Mouse (Mus musculus): ENCODE results near the gene Atp5g2.

- TF ChIP-seq POLR2A (IDR thresholded peaks at IDR 0.05; ENCODE audit: control insufficient read depth in 1 of 2, insufficient read depth in 1 of 2, low read depth in 1 of 2, low read length in 2 of 2, poor library complexity in 1 of 2) = no peak
- no peak for TF ChIP-seq CHD2 (IDR thresholded peaks at IDR 0.05; ENCODE audit: low read length)
- no peak for TF ChIP-seq MEF2A (IDR thresholded peaks at IDR 0.05; ENCODE audit: extremely low read depth, insufficient replicate concordance, low read depth, low read length, poor library complexity, severe bottlenecking)
- no peak for TF ChIP-seq EP300 (IDR thresholded peaks at IDR 0.05; ENCODE audit: low read depth in 1 of 2, low read length in 2 of 2)
- no peak for TF ChIP-seq E2F4 (IDR thresholded peaks at IDR 0.05; ENCODE audit: borderline replicate concordance, low read depth, low read length)
- TF ChIP-seq ELF1 (IDR thresholded peaks at IDR 0.05; ENCODE audit: low read depth, low read length) = no peak
- TF ChIP-seq CTCF (IDR thresholded peaks at IDR 0.05 in 2 of 3, conservative IDR thresholded peaks at IDR 0.05 in 1 of 3; ENCODE audit: control insufficient read depth in 1 of 3, insufficient read depth in 1 of 3, low read depth in 2 of 3, low read length in 3 of 3, poor library complexity in 1 of 3, severe bottlenecking in 1 of 3) = peak; percentile 48 to 65 (median 57)
- TF ChIP-seq MAX (IDR thresholded peaks at IDR 0.05; ENCODE audit: low read length) = no peak
- TF ChIP-seq MAFK (IDR thresholded peaks at IDR 0.05; ENCODE audit: borderline replicate concordance, low read depth, low read length) = no peak
- TF ChIP-seq GATA1 (IDR thresholded peaks at IDR 0.05; ENCODE audit: low read depth, low read length) = no peak
These were observed 4.2 kb upstream of the Atp5g2 start for GRCm38 (mm10) chr15:102676345-102676744.

Measured in MEL (cell line).